Mouse (Mus musculus) embryonic facial prominence, embryonic 13.5 days (tissue): Measurements from ENCODE around the gene Socs7. TPM values are rescaled to one million over a fixed set of nuclear protein-coding genes. Genes with fewer than 3 reads are reported as not detected.

Source experiments
- ATAC-seq: fragments of 200-750 bp; cut with Nextera tagmentation; 2 replicates; pipeline ENCODE4 v1.8.0; 2017; ENCODE audit warnings: low read depth; ENCODE audit not compliant: insufficient number of reproducible peaks, insufficient read depth, low FRiP score, low TSS enrichment
- H3K27ac ChIP-seq: fragments of 300-500 bp; sonication (generic); 2 replicates; pipeline ENCODE4 v1.5.1; 2015; ENCODE audit warnings: moderate library complexity, mild to moderate bottlenecking, inconsistent platforms
- H3K27me3 ChIP-seq: fragments of 300-500 bp; sonication (generic); 2 replicates; pipeline ENCODE4 v1.6.1; 2015; ENCODE audit warnings: mild to moderate bottlenecking, inconsistent platforms
- H3K36me3 ChIP-seq: fragments of 300-500 bp; sonication (generic); 2 replicates; pipeline ENCODE4 v1.6.1; 2015; ENCODE audit warnings: mild to moderate bottlenecking, inconsistent platforms
- H3K4me1 ChIP-seq: fragments of 300-500 bp; sonication (generic); 2 replicates; pipeline ENCODE4 v1.6.1; 2015; ENCODE audit warnings: inconsistent platforms
- H3K4me2 ChIP-seq: fragments of 300-500 bp; sonication (generic); 2 replicates; pipeline ENCODE4 v1.6.1; 2015; ENCODE audit warnings: moderate library complexity, mild to moderate bottlenecking, inconsistent platforms
- H3K4me3 ChIP-seq: fragments of 300-500 bp; sonication (generic); 2 replicates; pipeline ENCODE4 v1.5.1; 2015; ENCODE audit warnings: mild to moderate bottlenecking, inconsistent platforms
- H3K9ac ChIP-seq: fragments of 300-500 bp; sonication (generic); 2 replicates; pipeline ENCODE4 v1.6.1; 2015; ENCODE audit warnings: mild to moderate bottlenecking, inconsistent platforms
- H3K9me3 ChIP-seq: fragments of 300-500 bp; sonication (generic); 2 replicates; pipeline ENCODE4 v1.6.1; 2016; ENCODE audit warnings: inconsistent platforms
- WGBS: fragments of 180-500 bp; shearing (Covaris S2); methylation state at CpG from one replicate; pipeline ENCODE4 v1.1.7; 2015; ENCODE audit warnings: mixed read lengths; 5-methylcytosine and 5-hydroxymethylcytosine counted together
- polyA plus RNA-seq: library from polyadenylated mRNA; unstranded; fragments of >200 nt; fragmentation: Nextera tagmentation; extraction: Ambion mirVana; gene quantifications from 2 replicates; pipeline ENCODE4 v1.2.1, GENCODE M21; 2015

The Socs7 gene
- polyA plus RNA-seq, 1 experiment from 2014 or later, result 5.3 TPM

- Histone ChIP-seq H3K27ac (no peak overlapping the region), H3K36me3 (peaks cover 81% of the 10 kb centered on the region), H3K9me3 (no peaks in the 10 kb centered on the region), H3K4me2 (no peak overlapping the region), H3K4me1 (peaks cover 8% of the 10 kb centered on the region), H3K9ac (no peak overlapping the region), H3K27me3 (no peaks in the 10 kb centered on the region), H3K4me3 (no peak overlapping the region)
- ATAC-seq, result no peak
- WGBS, result 79% methylated on average over 11 of the region's 11 CpGs
Observed at GRCm38 (mm10) chr11:97394146-97394545, 31.8 kb downstream of the Socs7 start.

GRCm38 (mm10) chr11:97398506-97398905 is 36.2 kb downstream of the Socs7 start:
- Histone ChIP-seq H3K9me3 (no peaks in the 10 kb centered on the region), H3K27ac (0 out of 2 replicates have a peak overlapping the region, but pooled peaks have one; percentile 12), H3K36me3 (peaks cover 39% of the 10 kb centered on the region), H3K9ac (no peak overlapping the region), H3K4me2 (no peak overlapping the region), H3K27me3 (no peaks in the 10 kb centered on the region; the same call in 1 of the 2 replicates), H3K4me3 (no peak overlapping the region), H3K4me1 (peaks cover 8% of the 10 kb centered on the region)
- 81% methylated on average over 2 of the region's 2 CpGs for WGBS
- no peak for ATAC-seq

- ATAC-seq, result 0 out of 2 replicates have a peak, but pooled peaks have one; percentile 26
- Histone ChIP-seq H3K4me1 (peaks cover 14% of the 10 kb centered on the region), H3K4me3 (peak overlapping the region; percentile 43), H3K9me3 (no peaks in the 10 kb centered on the region), H3K4me2 (peak overlapping the region; percentile 71), H3K27me3 (peaks cover 1% of the 10 kb centered on the region), H3K27ac (no peak overlapping the region), H3K36me3 (peaks cover 25% of the 10 kb centered on the region), H3K9ac (no peak overlapping the region)
- WGBS, result 2% methylated on average over 23 of the region's 23 CpGs
Observed at GRCm38 (mm10) chr11:97399958-97400710, 37.8 kb downstream of the Socs7 start.

- WGBS, result 20% methylated on average over 6 of the region's 6 CpGs
- Histone ChIP-seq H3K27ac (no peak overlapping the region), H3K4me1 (peaks cover 24% of the 10 kb centered on the region), H3K9ac (no peak overlapping the region), H3K36me3 (peaks cover 15% of the 10 kb centered on the region), H3K9me3 (no peaks in the 10 kb centered on the region), H3K4me3 (no peak overlapping the region), H3K4me2 (peak overlapping the region; percentile 71), H3K27me3 (peaks cover 10% of the 10 kb centered on the region)
- ATAC-seq, result no peak
Observed at GRCm38 (mm10) chr11:97401082-97401481, 38.7 kb downstream of the Socs7 start.

- Histone ChIP-seq H3K4me1 (peaks cover 31% of the 10 kb centered on the region), H3K27ac (no peak overlapping the region), H3K27me3 (peaks cover 10% of the 10 kb centered on the region), H3K4me3 (no peak overlapping the region), H3K4me2 (no peak overlapping the region), H3K9me3 (no peaks in the 10 kb centered on the region), H3K9ac (no peak overlapping the region), H3K36me3 (peaks cover 7% of the 10 kb centered on the region; the same call in 1 of the 2 replicates)
- 78% methylated on average over 3 of the region's 3 CpGs for WGBS
- no peak for ATAC-seq
Observed at GRCm38 (mm10) chr11:97401686-97402435, 39.5 kb downstream of the Socs7 start.

- Histone ChIP-seq H3K27ac (no peak overlapping the region), H3K9ac (no peak overlapping the region), H3K4me1 (peaks cover 38% of the 10 kb centered on the region), H3K4me3 (no peak overlapping the region), H3K27me3 (peaks cover 15% of the 10 kb centered on the region), H3K36me3 (peaks cover 7% of the 10 kb centered on the region; the same call in 1 of the 2 replicates), H3K9me3 (no peaks in the 10 kb centered on the region), H3K4me2 (no peak overlapping the region)
- ATAC-seq, result no peak
- WGBS, result 13% methylated on average over 2 of the region's 2 CpGs
Observed at GRCm38 (mm10) chr11:97402746-97403145, 40.4 kb downstream of the Socs7 start.

GRCm38 (mm10) chr11:97403614-97404183 is 41.3 kb downstream of the Socs7 start:
- peaks cover 4% of the 10 kb centered on the region; the same call in 1 of the 2 replicates for H3K36me3 ChIP-seq
- peaks cover 42% of the 10 kb centered on the region for H3K4me1 ChIP-seq
- no peaks in the 10 kb centered on the region for H3K9me3 ChIP-seq
- H3K27me3 ChIP-seq, result peaks cover 15% of the 10 kb centered on the region
- 0 out of 2 replicates have a peak overlapping the region, but pooled peaks have one; percentile 69 for H3K9ac ChIP-seq
- 32% methylated on average over 8 of the region's 8 CpGs for WGBS
- H3K4me3 ChIP-seq, result peak overlapping the region; percentile 60
- no peak for ATAC-seq
- H3K27ac ChIP-seq, result peak overlapping the region; percentile 28; the same call in 1 of the 2 replicates
- peak overlapping the region; percentile 96 for H3K4me2 ChIP-seq

- 0 out of 2 replicates have a peak, but pooled peaks cover under 1% of the 10 kb centered on the region for H3K36me3 ChIP-seq
- peaks cover 42% of the 10 kb centered on the region for H3K4me1 ChIP-seq
- H3K4me3 ChIP-seq, result peak overlapping the region; percentile 60
- ATAC-seq, result peak; percentile 44
- peak overlapping the region; percentile 96 for H3K4me2 ChIP-seq
- H3K27me3 ChIP-seq, result peaks cover 15% of the 10 kb centered on the region
- under 1% methylated on average over 50 of the region's 61 CpGs for WGBS
- H3K9ac ChIP-seq, result peak overlapping the region; percentile 69
- no peaks in the 10 kb centered on the region for H3K9me3 ChIP-seq
- H3K27ac ChIP-seq, result peak overlapping the region; percentile 44; the same call in 1 of the 2 replicates
Observed at GRCm38 (mm10) chr11:97404184-97404760, 41.9 kb downstream of the Socs7 start.

GRCm38 (mm10) chr11:97404761-97405190 is 42.4 kb downstream of the Socs7 start:
- Histone ChIP-seq H3K9me3 (no peaks in the 10 kb centered on the region), H3K36me3 (no peaks in the 10 kb centered on the region), H3K4me2 (peak overlapping the region; percentile 96), H3K4me3 (peak overlapping the region; percentile 60), H3K27me3 (peaks cover 15% of the 10 kb centered on the region), H3K4me1 (peaks cover 42% of the 10 kb centered on the region), H3K27ac (peak overlapping the region; percentile 44; the same call in 1 of the 2 replicates), H3K9ac (peak overlapping the region; percentile 69)
- WGBS, result 3% methylated on average over 11 of the region's 11 CpGs
- ATAC-seq, result peak; percentile 11; the same call in 1 of the 2 replicates

GRCm38 (mm10) chr11:97406094-97406951 is 44.0 kb downstream of the Socs7 start:
- H3K4me2 ChIP-seq, result peak overlapping the region; percentile 96
- H3K27me3 ChIP-seq, result peaks cover 15% of the 10 kb centered on the region
- no peaks in the 10 kb centered on the region for H3K36me3 ChIP-seq
- H3K9ac ChIP-seq, result peak overlapping the region; percentile 46; the same call in 1 of the 2 replicates
- H3K9me3 ChIP-seq, result no peaks in the 10 kb centered on the region
- 0 out of 2 replicates have a peak overlapping the region, but pooled peaks have one; percentile 16 for H3K4me3 ChIP-seq
- WGBS, result 42% methylated on average over 10 of the region's 10 CpGs
- H3K4me1 ChIP-seq, result peaks cover 37% of the 10 kb centered on the region
- no peak; the same call in 1 of the 2 replicates for ATAC-seq
- peak overlapping the region; percentile 80 for H3K27ac ChIP-seq
